Mouse (Mus musculus) right cerebral cortex, adult 2 months (tissue): ENCODE results near the gene 1500009C09Rik.
"Not testable (repeated sequence)": the region's sequence is repeated elsewhere in the genome, so short reads cannot be mapped to it uniquely, and the experiment has no call there.

ENCODE experiments used
- DNase-seq, 2 experiments: peaks; one replicate each; pipeline ENCODE4 v3.0.0; 2021 to 2022; ENCODE audit warnings: low spot score in 2 of 2

Gene 1500009C09Rik

GRCm38 (mm10) chr15:82218778-82219666, 33.2 kb upstream of the 1500009C09Rik start:
- no peak for DNase-seq

- DNase-seq: no peak
These were observed 32.1 kb upstream of the 1500009C09Rik start for GRCm38 (mm10) chr15:82220003-82220675.

- DNase-seq: no peak
These were observed 30.9 kb upstream of the 1500009C09Rik start for GRCm38 (mm10) chr15:82221104-82221860.

GRCm38 (mm10) chr15:82223251-82223650, 28.9 kb upstream of the 1500009C09Rik start:
- DNase-seq: no peak

- DNase-seq: no peak
These were observed 28.3 kb upstream of the 1500009C09Rik start, which contains the start of gene Tnfrsf13c for GRCm38 (mm10) chr15:82223657-82224601. Tnfrsf13c (minus strand) TSS chr15:82224369.

- no peak for DNase-seq
These were observed 27.5 kb upstream of the 1500009C09Rik start for GRCm38 (mm10) chr15:82224602-82225215.

GRCm38 (mm10) chr15:82225769-82226168, 26.4 kb upstream of the 1500009C09Rik start:
- no peak for DNase-seq

GRCm38 (mm10) chr15:82229542-82230045, 22.6 kb upstream of the 1500009C09Rik start:
- DNase-seq: no peak

- DNase-seq: no peak
These were observed 22.0 kb upstream of the 1500009C09Rik start for GRCm38 (mm10) chr15:82230098-82230611.

GRCm38 (mm10) chr15:82231100-82231499, 21.1 kb upstream of the 1500009C09Rik start:
- no peak for DNase-seq

GRCm38 (mm10) chr15:82231591-82232378, 20.4 kb upstream of the 1500009C09Rik start:
- no peak for DNase-seq

GRCm38 (mm10) chr15:82232651-82233050, 19.5 kb upstream of the 1500009C09Rik start:
- no peak for DNase-seq

- DNase-seq: no peak
These were observed 16.5 kb upstream of the 1500009C09Rik start for GRCm38 (mm10) chr15:82235661-82236060.

- peak; percentile 89 to 93 for DNase-seq
These were observed 15.6 kb upstream of the 1500009C09Rik start for GRCm38 (mm10) chr15:82236565-82236964.

GRCm38 (mm10) chr15:82243311-82243710, 8.9 kb upstream of the 1500009C09Rik start:
- no peak for DNase-seq

GRCm38 (mm10) chr15:82243742-82244114, 8.5 kb upstream of the 1500009C09Rik start:
- no peak for DNase-seq

GRCm38 (mm10) chr15:82244115-82244804, 7.9 kb upstream of the 1500009C09Rik start, which contains the start of gene Cenpm:
Cenpm (minus strand) TSS chr15:82244748.
- DNase-seq: peak; percentile 95 to 96

- DNase-seq: not testable (repeated sequence)
These were observed 7.4 kb upstream of the 1500009C09Rik start for GRCm38 (mm10) chr15:82244805-82245161.
